Comparison of ENCODE assay signal across 17 mouse cellular contexts in genomic region chr6:146078136-146078535, GRCm38 (mm10).
"Had no signal": no experiment of that assay in that cellular context is flagged by ENCODE, and none has a peak within 500 bp of the region (broad histone marks: within the 10 kb centered on the region; RNA-seq: fewer than 3 reads in every experiment).

No protein-coding gene starts in this region.

- DNase-seq: kidney, adult 11 months; kidney, postnatal 14 days; left cerebral cortex, postnatal 4 days; liver; lung, embryonic 14.5 days; right cerebral cortex, adult 18-20 months; right cerebral cortex, postnatal 14 days; right cerebral cortex, postnatal 4 days; thymus, adult 18-20 months; thymus, postnatal 36 days had no signal

- H3K4me3 ChIP-seq: limb, embryonic 13.5 days; liver, embryonic 12.5 days; midbrain, embryonic 12.5 days; neural tube, embryonic 13.5 days had no signal

- H3K4me2 ChIP-seq: limb, embryonic 13.5 days; liver, embryonic 12.5 days; lung, embryonic 14.5 days; midbrain, embryonic 12.5 days; neural tube, embryonic 13.5 days had no signal

- H3K27ac ChIP-seq: limb, embryonic 13.5 days; liver, embryonic 12.5 days; midbrain, embryonic 12.5 days; neural tube, embryonic 13.5 days had no signal

- H3K9me3 ChIP-seq: liver, embryonic 12.5 days had no signal

- H3K36me3 ChIP-seq: limb, embryonic 13.5 days; liver, embryonic 12.5 days; midbrain, embryonic 12.5 days; neural tube, embryonic 13.5 days had no signal

- H3K27me3 ChIP-seq: limb, embryonic 13.5 days; liver, embryonic 12.5 days; midbrain, embryonic 12.5 days; neural tube, embryonic 13.5 days had no signal

- ATAC-seq: inflammation-experienced regulatory T-cells, adult 6 months; liver, embryonic 12.5 days; lung, postnatal 0 days; midbrain, embryonic 16.5 days had no signal

- H3K9ac ChIP-seq: limb, embryonic 13.5 days; liver, embryonic 12.5 days; lung, embryonic 14.5 days; midbrain, embryonic 12.5 days; neural tube, embryonic 13.5 days had no signal
